Mouse (Mus musculus): ENCODE data around the gene Dus3l. TPM values are rescaled to one million over a fixed set of nuclear protein-coding genes. Genes with fewer than 3 reads are reported as not detected.

The Dus3l gene
- total RNA-seq, 2 experiments from 2014 or later: 64.1 to 64.6 TPM

Other genes starting within 250 kb of the Dus3l start
- 1 to 10 TPM; 1.7 to 1.9 TPM for gene Gm20219, start 210.4 kb upstream of the Dus3l start, total RNA-seq (2021)
- 100 to 1,000 TPM in 1 of 2 experiments, 10 to 100 TPM in 1; 87.2 to 110 TPM for gene Safb2, start 180.2 kb upstream of the Dus3l start, total RNA-seq (2021)
- gene Safb, start 179.9 kb upstream of the Dus3l start, total RNA-seq (2021): 100 to 1,000 TPM; 128 to 147 TPM
- 100 to 1,000 TPM; 135 to 142 TPM for gene 2410015M20Rik, start 155.0 kb upstream of the Dus3l start, total RNA-seq (2021)
- 100 to 1,000 TPM; 334 to 355 TPM for gene Rpl36, start 151.3 kb upstream of the Dus3l start, total RNA-seq (2021)
- gene Lonp1, start 137.9 kb upstream of the Dus3l start, total RNA-seq (2021): 10 to 100 TPM; 63.0 to 63.1 TPM
- gene Catsperd, start 136.6 kb upstream of the Dus3l start, total RNA-seq (2021): under 1 TPM; 0.73 TPM
- gene Ranbp3, start 91.5 kb upstream of the Dus3l start, total RNA-seq (2021): 10 to 100 TPM; 88.4 to 91.3 TPM
- 100 to 1,000 TPM; 227 to 237 TPM for gene Ndufa11, start 47.0 kb upstream of the Dus3l start, total RNA-seq (2021)
- gene Vmac, start 46.7 kb upstream of the Dus3l start, total RNA-seq (2021): 10 to 100 TPM; 11.0 to 12.3 TPM
- gene Nrtn, start 7.2 kb upstream of the Dus3l start, total RNA-seq (2021): 1 to 10 TPM; 3.8 to 4.1 TPM
- 1 to 10 TPM; 1.1 to 1.2 TPM for gene Prr22, start 5.5 kb downstream of the Dus3l start, total RNA-seq (2021)
- 1 to 10 TPM; 2.1 to 3.9 TPM for gene Rfx2, start 66.3 kb downstream of the Dus3l start, total RNA-seq (2021)
- gene Acsbg2, start 109.7 kb downstream of the Dus3l start, total RNA-seq (2021): not detected
- gene 1700061G19Rik, start 110.7 kb downstream of the Dus3l start, total RNA-seq (2021): not detected
- gene Mllt1, start 170.7 kb downstream of the Dus3l start, total RNA-seq (2021): 10 to 100 TPM; 69.5 to 71.8 TPM
- gene Acer1, start 217.4 kb downstream of the Dus3l start, total RNA-seq (2021): not detected
- gene Clpp, start 225.5 kb downstream of the Dus3l start, total RNA-seq (2021): 10 to 100 TPM; 56.1 to 67.9 TPM
- gene Alkbh7, start 232.6 kb downstream of the Dus3l start, total RNA-seq (2021): 10 to 100 TPM; 23.1 to 23.7 TPM
- not detected for gene Pspn, start 235.3 kb downstream of the Dus3l start, total RNA-seq (2021)
- gene Gtf2f1, start 246.5 kb downstream of the Dus3l start, total RNA-seq (2021): 10 to 100 TPM; 53.7 to 58.9 TPM
- gene Gm17949, start 246.7 kb downstream of the Dus3l start, total RNA-seq (2021): under 1 TPM in 1 of 2 experiments, not detected in 1; 0.50 TPM